Mouse (Mus musculus): Measurements from ENCODE around the gene Slc30a4. TPM values are rescaled to one million over a fixed set of nuclear protein-coding genes. Genes with fewer than 3 reads are reported as not detected.

The Slc30a4 gene
- polyA plus RNA-seq, 1 experiment: 8.1 TPM

DNA sequence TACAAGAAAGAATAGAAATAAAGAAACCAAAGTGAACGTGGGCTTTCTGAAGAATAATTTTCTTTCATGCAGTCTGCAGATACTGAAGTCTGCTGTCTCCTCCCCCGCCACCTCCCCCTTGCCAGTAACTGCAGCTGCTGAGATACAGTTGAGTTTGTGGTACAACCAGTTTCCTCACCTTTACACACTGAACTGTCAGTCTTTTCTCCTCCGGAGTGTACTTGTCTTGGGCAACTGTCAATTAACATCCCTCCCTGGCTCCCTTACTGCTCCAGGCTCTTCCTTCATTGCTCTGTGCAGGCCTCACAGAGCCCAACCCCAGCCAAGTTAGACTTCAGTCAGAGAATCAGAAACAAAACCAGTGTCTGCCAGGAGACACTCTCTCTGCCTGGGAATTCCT is 18.1 kb upstream of the Slc30a4 start:
- peaks cover 8% of the 10 kb centered on the region; the same call in 1 of the 2 replicates for H3K4me1 ChIP-seq (ENCODE audit: control insufficient read depth, insufficient read depth, insufficient read length, low read length)
- no peaks in the 10 kb centered on the region for H3K27me3 ChIP-seq (ENCODE audit: control insufficient read depth, insufficient read depth, low read length)
- WGBS: 47% methylated on average over 3 of the region's 3 CpGs
- TF ChIP-seq POLR2A (IDR thresholded peaks at IDR 0.05; ENCODE audit: low read depth, low read length) (no peak), CTCF (IDR thresholded peaks at IDR 0.05; ENCODE audit: extremely low read depth, insufficient read length, insufficient replicate concordance, low read depth, low read length) (no peak)
- H3K4me3 ChIP-seq (ENCODE audit: low read depth, low read length): no peak overlapping the region
- no peak overlapping the region for H3K27ac ChIP-seq (ENCODE audit: insufficient read depth, low read depth, low read length)
- H3K36me3 ChIP-seq (ENCODE audit: control insufficient read depth, insufficient read depth, low read length): no peaks in the 10 kb centered on the region

DNA sequence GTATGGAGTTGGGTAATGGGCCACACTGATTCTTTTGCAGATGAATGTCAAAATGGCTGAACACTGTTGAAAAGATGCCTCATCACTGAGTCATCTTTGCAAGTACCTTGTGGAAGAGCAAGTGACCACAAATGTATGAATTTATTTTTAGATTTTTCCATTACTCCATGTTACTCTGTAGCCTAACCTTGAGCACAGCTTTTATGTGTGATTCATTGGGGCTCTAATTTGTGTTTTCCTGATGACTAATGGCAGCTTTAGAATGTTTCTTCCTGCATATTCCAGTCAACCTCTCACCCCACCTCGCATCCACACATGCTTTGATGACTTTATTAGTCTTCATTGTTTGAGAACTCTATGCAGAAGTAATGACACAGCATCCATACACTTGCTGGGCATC is 16.8 kb upstream of the Slc30a4 start:
- Histone ChIP-seq H3K27ac (ENCODE audit: insufficient read depth, low read depth, low read length) (no peak overlapping the region), H3K27me3 (ENCODE audit: control insufficient read depth, insufficient read depth, low read length) (no peaks in the 10 kb centered on the region), H3K4me3 (ENCODE audit: low read depth, low read length) (no peak overlapping the region), H3K36me3 (ENCODE audit: control insufficient read depth, insufficient read depth, low read length) (no peaks in the 10 kb centered on the region), H3K4me1 (ENCODE audit: control insufficient read depth, insufficient read depth, insufficient read length, low read length) (peaks cover 12% of the 10 kb centered on the region; the same call in 1 of the 2 replicates)
- WGBS: 45% methylated on average over 1 of the region's 1 CpGs
- no peak for TF ChIP-seq CTCF (IDR thresholded peaks at IDR 0.05; ENCODE audit: extremely low read depth, insufficient read length, insufficient replicate concordance, low read depth, low read length)
- TF ChIP-seq POLR2A (IDR thresholded peaks at IDR 0.05; ENCODE audit: low read depth, low read length): no peak

DNA sequence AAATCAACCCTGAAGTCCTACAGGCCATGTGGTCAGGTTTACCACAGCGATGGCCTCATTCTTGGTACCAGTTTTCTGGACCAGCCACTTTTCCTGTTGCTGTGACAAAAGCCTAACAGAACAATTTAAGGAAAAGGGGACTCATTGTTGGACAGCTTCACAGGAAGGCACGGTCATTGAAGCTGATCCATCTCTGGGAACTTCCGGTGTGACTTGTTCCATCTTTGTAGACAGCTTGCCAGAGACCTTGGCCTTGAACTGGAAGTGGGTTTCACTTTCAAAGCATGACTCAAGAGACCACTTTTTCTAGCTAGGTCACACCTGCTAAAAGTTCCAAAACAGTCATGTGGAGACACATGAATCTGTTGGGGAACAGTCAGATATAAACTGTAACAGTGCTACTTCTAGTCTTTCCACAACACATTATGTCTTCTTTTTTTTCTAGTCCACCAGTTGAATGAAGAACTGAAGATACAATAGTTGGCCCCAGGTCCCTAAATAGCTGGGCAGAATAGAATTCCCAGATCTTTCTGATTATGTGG is 13.9 kb upstream of the Slc30a4 start:
- WGBS: 84% methylated on average over 3 of the region's 3 CpGs
- Histone ChIP-seq H3K4me1 (ENCODE audit: control insufficient read depth, insufficient read depth, insufficient read length, low read length) (peaks cover 12% of the 10 kb centered on the region; the same call in 1 of the 2 replicates), H3K27ac (ENCODE audit: insufficient read depth, low read depth, low read length) (no peak overlapping the region), H3K27me3 (ENCODE audit: control insufficient read depth, insufficient read depth, low read length) (no peaks in the 10 kb centered on the region), H3K4me3 (ENCODE audit: low read depth, low read length) (no peak overlapping the region), H3K36me3 (ENCODE audit: control insufficient read depth, insufficient read depth, low read length) (no peaks in the 10 kb centered on the region)
- TF ChIP-seq POLR2A (IDR thresholded peaks at IDR 0.05; ENCODE audit: low read depth, low read length): no peak

DNA sequence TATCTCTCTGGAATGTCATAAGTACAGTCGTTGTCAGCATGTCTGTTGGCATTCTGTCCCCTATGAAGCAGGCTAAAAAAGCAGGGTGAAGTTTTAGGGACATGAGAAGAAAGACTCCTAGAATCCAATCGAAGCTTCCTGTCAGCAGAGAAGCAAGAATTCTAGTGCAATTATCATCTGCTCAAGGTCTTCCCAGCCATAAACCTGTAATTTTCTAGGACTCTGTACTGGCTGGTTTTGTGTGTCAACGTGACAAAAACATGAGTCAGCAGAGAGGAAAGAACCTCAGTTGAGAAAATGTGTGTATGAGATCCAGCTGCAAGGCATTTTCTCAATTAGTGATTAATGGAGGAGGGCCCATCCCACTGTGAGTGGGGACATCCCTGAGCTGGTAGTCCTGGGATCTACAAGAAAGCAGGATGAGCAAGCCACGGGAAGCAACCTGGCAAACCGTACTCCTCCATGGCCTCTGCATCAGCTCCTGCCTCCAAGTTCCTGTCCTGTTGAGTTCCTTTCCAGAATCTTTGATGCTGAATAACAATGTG is 12.8 kb upstream of the Slc30a4 start:
- Histone ChIP-seq H3K27ac (ENCODE audit: insufficient read depth, low read depth, low read length) (peak overlapping the region; percentile 73), H3K27me3 (ENCODE audit: control insufficient read depth, insufficient read depth, low read length) (no peaks in the 10 kb centered on the region), H3K36me3 (ENCODE audit: control insufficient read depth, insufficient read depth, low read length) (no peaks in the 10 kb centered on the region), H3K4me1 (ENCODE audit: control insufficient read depth, insufficient read depth, insufficient read length, low read length) (peaks cover 6% of the 10 kb centered on the region; the same call in 1 of the 2 replicates), H3K4me3 (ENCODE audit: low read depth, low read length) (no peak overlapping the region)
- 49% methylated on average over 5 of the region's 5 CpGs for WGBS
- no peak for TF ChIP-seq CTCF (IDR thresholded peaks at IDR 0.05; ENCODE audit: extremely low read depth, insufficient read length, insufficient replicate concordance, low read depth, low read length)
- no peak for TF ChIP-seq POLR2A (IDR thresholded peaks at IDR 0.05; ENCODE audit: low read depth, low read length)

DNA sequence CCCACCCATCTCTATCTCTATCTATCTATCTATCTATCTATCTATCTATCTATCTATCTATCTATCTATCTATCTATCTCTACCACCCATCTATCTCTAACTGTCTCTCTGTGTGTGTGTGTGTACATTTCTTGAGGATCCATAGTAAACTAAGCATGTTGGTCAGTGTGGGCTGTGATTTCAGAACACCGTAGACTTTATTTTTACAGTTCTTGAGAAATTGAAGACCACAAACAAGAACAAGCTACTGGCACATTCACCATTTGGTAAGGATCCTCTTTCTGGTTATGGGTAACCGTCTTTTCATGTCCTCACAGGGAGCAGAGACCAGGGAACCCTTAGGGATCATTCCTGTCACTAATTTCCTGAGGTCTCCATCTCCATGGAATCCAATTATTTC is 10.4 kb upstream of the Slc30a4 start:
- H3K4me1 ChIP-seq (ENCODE audit: control insufficient read depth, insufficient read depth, insufficient read length, low read length): peaks cover 16% of the 10 kb centered on the region
- WGBS: 89% methylated on average over 2 of the region's 2 CpGs
- no peak overlapping the region for H3K27ac ChIP-seq (ENCODE audit: insufficient read depth, low read depth, low read length)
- TF ChIP-seq CTCF (IDR thresholded peaks at IDR 0.05; ENCODE audit: extremely low read depth, insufficient read length, insufficient replicate concordance, low read depth, low read length): no peak
- no peak for TF ChIP-seq POLR2A (IDR thresholded peaks at IDR 0.05; ENCODE audit: low read depth, low read length)
- no peak overlapping the region for H3K4me3 ChIP-seq (ENCODE audit: low read depth, low read length)
- H3K27me3 ChIP-seq (ENCODE audit: control insufficient read depth, insufficient read depth, low read length): no peaks in the 10 kb centered on the region
- H3K36me3 ChIP-seq (ENCODE audit: control insufficient read depth, insufficient read depth, low read length): no peaks in the 10 kb centered on the region

DNA sequence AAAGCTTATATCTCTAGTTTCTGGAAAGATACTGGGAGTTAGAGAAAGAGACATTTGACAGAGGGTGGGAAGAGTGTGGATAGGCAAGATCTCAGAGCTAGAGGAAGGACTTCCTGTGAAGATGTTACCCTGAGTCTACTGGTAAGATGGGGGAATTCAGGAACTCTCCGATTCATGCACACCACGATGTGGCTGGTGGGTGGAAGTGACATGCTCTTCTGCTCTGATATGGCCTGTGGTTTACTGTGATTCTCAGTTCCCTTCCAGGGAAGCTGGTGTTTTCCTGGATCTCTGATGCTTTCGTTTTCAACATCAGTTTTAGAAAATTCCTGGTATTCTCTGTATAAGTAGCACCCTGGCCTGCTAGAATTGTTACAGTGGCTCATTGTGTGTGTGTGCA is 9.4 kb upstream of the Slc30a4 start:
- WGBS: 76% methylated on average over 3 of the region's 3 CpGs
- H3K36me3 ChIP-seq (ENCODE audit: control insufficient read depth, insufficient read depth, low read length): no peaks in the 10 kb centered on the region
- peaks cover 16% of the 10 kb centered on the region for H3K4me1 ChIP-seq (ENCODE audit: control insufficient read depth, insufficient read depth, insufficient read length, low read length)
- H3K27me3 ChIP-seq (ENCODE audit: control insufficient read depth, insufficient read depth, low read length): no peaks in the 10 kb centered on the region
- TF ChIP-seq POLR2A (IDR thresholded peaks at IDR 0.05; ENCODE audit: low read depth, low read length) (no peak), CTCF (IDR thresholded peaks at IDR 0.05; ENCODE audit: extremely low read depth, insufficient read length, insufficient replicate concordance, low read depth, low read length) (no peak)
- no peak overlapping the region for H3K4me3 ChIP-seq (ENCODE audit: low read depth, low read length)
- H3K27ac ChIP-seq (ENCODE audit: insufficient read depth, low read depth, low read length): no peak overlapping the region

DNA sequence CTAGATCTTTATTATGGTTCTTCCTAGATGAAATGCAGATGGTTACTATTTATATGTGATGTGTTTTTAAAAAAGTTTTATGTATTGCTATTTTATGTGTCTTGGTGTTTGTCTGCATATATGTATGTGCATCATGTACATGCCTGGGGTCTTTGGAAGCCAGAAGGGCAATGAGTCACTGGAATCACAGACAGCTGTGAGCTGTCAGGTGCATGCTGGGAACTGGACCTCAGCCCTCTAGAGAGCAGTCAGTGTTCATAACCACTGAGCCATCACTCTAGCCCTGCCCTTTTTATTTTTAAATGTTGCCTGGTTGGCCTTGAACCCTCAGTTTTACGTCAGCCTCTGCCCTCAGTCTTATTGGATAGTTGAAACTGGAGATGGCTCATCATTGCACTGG is 6.7 kb upstream of the Slc30a4 start:
- peak overlapping the region; percentile 3; the same call in 1 of the 2 replicates for H3K27ac ChIP-seq (ENCODE audit: insufficient read depth, low read depth, low read length)
- WGBS: 60% methylated on average over 1 of the region's 1 CpGs
- H3K4me3 ChIP-seq (ENCODE audit: low read depth, low read length): no peak overlapping the region
- TF ChIP-seq POLR2A (IDR thresholded peaks at IDR 0.05; ENCODE audit: low read depth, low read length) (no peak), CTCF (IDR thresholded peaks at IDR 0.05; ENCODE audit: extremely low read depth, insufficient read length, insufficient replicate concordance, low read depth, low read length) (no peak)
- H3K36me3 ChIP-seq (ENCODE audit: control insufficient read depth, insufficient read depth, low read length): no peaks in the 10 kb centered on the region
- no peaks in the 10 kb centered on the region for H3K27me3 ChIP-seq (ENCODE audit: control insufficient read depth, insufficient read depth, low read length)
- peaks cover 12% of the 10 kb centered on the region for H3K4me1 ChIP-seq (ENCODE audit: control insufficient read depth, insufficient read depth, insufficient read length, low read length)

All from small intestine, adult 2 months (tissue).